Mouse (Mus musculus) left cerebral cortex, postnatal 4 days (tissue): ENCODE results near the gene Taar7a. TPM values are rescaled to one million over a fixed set of nuclear protein-coding genes. Genes with fewer than 3 reads are reported as not detected.

Experiments used
- DNase-seq: peaks from one replicate; pipeline ENCODE4 v3.0.0-alpha.2; 2022
- intact Hi-C: fragments of 180-260 bp; cut with DNase I; formaldehyde crosslinking; loops from one replicate; pipeline ENCODE4 v1.15.1; 2025
- total RNA-seq, 2 experiments: library from RNA; stranded (reverse); gene quantifications; 2 replicates each; pipeline ENCODE4 v1.2.3; 2021

Taar7a gene
- not detected for total RNA-seq

- DNase-seq = no peak
- intact Hi-C loops = no loop called here
Measured at GRCm38 (mm10) chr10:23993381-23993780, at the start of gene Taar7a. Gene Taar7a, minus strand, starts transcription at chr10:23993481.

- intact Hi-C loops = no loop called here
- DNase-seq = no peak
Measured at GRCm38 (mm10) chr10:24040120-24040869, 47.0 kb upstream of the Taar7a start.

- DNase-seq = no peak
- intact Hi-C loops = no loop called here
Measured at GRCm38 (mm10) chr10:24037314-24037713, 44.0 kb upstream of the Taar7a start, which contains the start of gene Taar7e. Gene Taar7e, plus strand, starts transcription at chr10:24037614.

- intact Hi-C loops = no loop called here
- DNase-seq = no peak
Measured at GRCm38 (mm10) chr10:24031347-24031746, 38.1 kb upstream of the Taar7a start.

- no peak for DNase-seq
- intact Hi-C loops = no loop called here
Measured at GRCm38 (mm10) chr10:24026922-24027321, 33.6 kb upstream of the Taar7a start, which contains the start of gene Taar7d. Gene Taar7d, plus strand, starts transcription at chr10:24027222.

GRCm38 (mm10) chr10:24008143-24008542, 14.9 kb upstream of the Taar7a start:
- intact Hi-C loops = no loop called here
- DNase-seq = no peak

- intact Hi-C loops = no loop called here
- DNase-seq = no peak
Measured at GRCm38 (mm10) chr10:24007034-24007433, 13.8 kb upstream of the Taar7a start.

- DNase-seq = no peak
- intact Hi-C loops = no loop called here
Measured at GRCm38 (mm10) chr10:24006442-24006841, 13.2 kb upstream of the Taar7a start.

- no peak for DNase-seq
- intact Hi-C loops = no loop called here
Measured at GRCm38 (mm10) chr10:23999639-24000038, 6.4 kb upstream of the Taar7a start, which contains the start of gene Taar7b. Gene Taar7b, plus strand, starts transcription at chr10:23999939.

- DNase-seq = no peak
- intact Hi-C loops = no loop called here
Measured at GRCm38 (mm10) chr10:23986419-23986818, 6.9 kb downstream of the Taar7a start.

- DNase-seq = no peak
- intact Hi-C loops = no loop called here
Measured at GRCm38 (mm10) chr10:23985546-23985945, 7.7 kb downstream of the Taar7a start, which contains the start of gene Taar6. Gene Taar6, minus strand, starts transcription at chr10:23985646.

- DNase-seq = peak; percentile 81
- intact Hi-C loops = loop anchor here (10.0 kb wide), 1 partner anchor 136 kb away; no protein-coding TSS in a partner anchor
Measured at GRCm38 (mm10) chr10:23978901-23979705, 14.2 kb downstream of the Taar7a start.

- DNase-seq = no peak
- intact Hi-C loops = loop anchor here (10.0 kb wide), 1 partner anchor 137 kb away; no protein-coding TSS in a partner anchor
Measured at GRCm38 (mm10) chr10:23977958-23978357, 15.3 kb downstream of the Taar7a start.

- intact Hi-C loops = loop anchor here (10.0 kb wide), 1 partner anchor 144 kb away; no protein-coding TSS in a partner anchor
- DNase-seq = no peak
Measured at GRCm38 (mm10) chr10:23971256-23971655, 22.0 kb downstream of the Taar7a start.

GRCm38 (mm10) chr10:23970656-23971165, 22.6 kb downstream of the Taar7a start, which contains the start of gene Taar5:
Gene Taar5, plus strand, starts transcription at chr10:23970706.
- intact Hi-C loops = loop anchor here (10.0 kb wide), 1 partner anchor 144 kb away; no protein-coding TSS in a partner anchor

GRCm38 (mm10) chr10:23964921-23965610, 28.2 kb downstream of the Taar7a start:
- intact Hi-C loops = no loop called here
- DNase-seq = no peak

More at GRCm38 (mm10) chr10:23970656-23971165, 22.6 kb downstream of the Taar7a start, which contains the start of gene Taar5:
- DNase-seq = no peak

GRCm38 (mm10) chr10:23963444-23963843, 29.8 kb downstream of the Taar7a start:
- intact Hi-C loops = no loop called here
- DNase-seq = peak; percentile 78

- intact Hi-C loops = no loop called here
Measured at GRCm38 (mm10) chr10:23960444-23960915, 32.8 kb downstream of the Taar7a start, which contains the start of gene Taar4. Gene Taar4, plus strand, starts transcription at chr10:23960494.

GRCm38 (mm10) chr10:23959071-23959470, 34.2 kb downstream of the Taar7a start:
- peak; percentile 24 for DNase-seq

More at GRCm38 (mm10) chr10:23960444-23960915, 32.8 kb downstream of the Taar7a start, which contains the start of gene Taar4:
- no peak for DNase-seq

GRCm38 (mm10) chr10:23951714-23952113, 41.6 kb downstream of the Taar7a start:
- intact Hi-C loops = no loop called here
- DNase-seq = peak; percentile 20

More at GRCm38 (mm10) chr10:23959071-23959470, 34.2 kb downstream of the Taar7a start:
- intact Hi-C loops = no loop called here
